Mouse (Mus musculus) embryo, embryonic 11.5 days (tissue): ENCODE data around the gene Dxo.
"Not testable (repeated sequence)": the region's sequence is repeated elsewhere in the genome, so short reads cannot be mapped to it uniquely, and the experiment has no call there.

Experiments used
- DNase-seq: peaks from one replicate; pipeline ENCODE4 v3.0.0-alpha.2; 2012; ENCODE audit warnings: low read depth, low spot score

The Dxo gene

DNA sequence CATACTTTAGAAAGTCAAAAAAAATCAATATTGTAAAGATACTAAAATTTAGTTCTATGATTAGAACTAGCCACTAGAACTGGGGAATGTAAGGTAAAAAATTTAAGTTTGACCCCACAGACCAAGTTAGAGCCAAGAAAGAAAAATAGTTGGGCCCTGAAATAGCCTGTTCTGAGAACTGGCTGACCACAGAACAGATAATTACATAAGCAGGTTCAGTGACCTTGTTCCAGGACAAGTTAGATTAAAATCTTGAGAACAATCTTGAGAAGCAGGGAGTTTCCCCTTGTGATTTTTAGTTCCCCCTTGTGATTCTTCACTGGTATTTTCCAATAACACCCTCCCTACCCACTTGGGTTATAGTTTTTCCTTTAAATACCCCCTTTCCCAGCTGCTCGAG, 6.0 kb upstream of the Dxo start:
- DNase-seq: not testable (repeated sequence)

DNA sequence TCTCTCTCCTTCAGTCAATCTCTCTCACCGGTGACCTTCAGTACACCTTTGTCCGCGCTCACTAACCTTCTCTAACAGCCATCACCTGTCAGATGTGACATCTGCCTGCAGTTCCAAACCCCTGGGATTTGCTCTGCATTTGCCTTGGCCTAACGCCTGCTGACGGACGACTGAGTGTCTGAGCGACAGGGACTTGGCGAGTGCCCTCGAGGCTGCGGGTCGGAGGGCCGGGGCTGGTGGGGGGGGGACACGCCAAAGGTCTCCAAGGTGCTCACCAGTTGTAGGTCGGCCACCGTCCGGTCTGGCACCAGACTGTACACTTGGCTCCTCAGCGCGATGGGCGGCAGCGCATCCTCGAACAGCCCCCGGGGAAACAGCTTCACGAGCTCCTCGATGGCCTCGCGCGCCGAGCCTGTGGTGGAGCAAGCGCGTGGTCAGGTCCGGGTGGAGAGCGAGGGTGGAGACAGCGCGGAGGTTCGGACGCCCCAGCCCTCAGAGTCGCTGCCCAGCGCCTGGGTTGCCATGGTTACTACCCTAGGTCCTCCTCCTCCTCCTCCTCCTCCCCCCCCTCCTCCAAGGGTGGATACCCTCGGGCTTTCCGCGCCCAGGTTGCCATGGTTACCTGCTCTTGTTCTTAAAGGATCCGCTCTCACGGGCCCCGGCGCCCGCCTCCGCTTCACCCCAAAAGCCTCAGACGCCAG, 514 bp upstream of the Dxo start:
- no peak for DNase-seq

DNA sequence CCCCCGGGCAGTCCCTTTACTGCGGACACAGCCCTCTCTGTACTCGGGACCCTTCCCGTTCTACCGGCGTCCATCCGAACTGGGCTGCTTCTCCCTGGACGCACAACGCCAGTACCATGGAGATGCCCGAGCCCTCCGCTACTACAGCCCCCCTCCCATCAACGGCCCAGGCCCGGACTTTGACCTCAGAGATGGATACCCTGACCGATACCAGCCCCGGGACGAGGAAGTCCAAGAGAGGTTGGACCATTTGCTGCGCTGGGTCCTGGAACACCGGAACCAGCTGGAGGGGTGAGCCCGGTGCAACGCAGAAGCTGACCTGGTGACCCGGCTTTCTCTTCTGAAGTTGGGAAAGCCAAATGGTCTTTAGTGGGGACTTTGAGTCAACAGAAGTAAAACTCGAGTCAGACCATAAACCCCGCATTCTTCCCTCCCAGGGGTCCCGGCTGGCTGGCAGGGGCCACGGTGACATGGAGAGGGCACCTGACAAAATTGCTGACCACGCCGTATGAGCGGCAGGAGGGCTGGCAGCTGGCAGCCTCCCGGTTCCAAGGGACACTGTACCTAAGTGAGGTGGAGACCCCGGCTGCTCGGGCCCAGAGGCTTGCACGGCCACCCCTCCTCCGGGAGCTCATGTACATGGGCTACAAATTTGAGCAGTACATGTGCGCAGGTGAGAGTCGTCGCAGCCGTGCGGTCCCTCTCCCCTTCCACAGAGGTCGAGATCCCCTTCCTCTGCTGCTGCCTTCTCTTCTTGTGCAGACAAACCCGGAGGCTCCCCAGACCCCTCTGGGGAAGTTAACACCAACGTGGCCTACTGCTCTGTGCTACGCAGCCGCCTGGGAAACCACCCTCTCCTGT, 875 bp downstream of the Dxo start:
- DNase-seq: no peak

DNA sequence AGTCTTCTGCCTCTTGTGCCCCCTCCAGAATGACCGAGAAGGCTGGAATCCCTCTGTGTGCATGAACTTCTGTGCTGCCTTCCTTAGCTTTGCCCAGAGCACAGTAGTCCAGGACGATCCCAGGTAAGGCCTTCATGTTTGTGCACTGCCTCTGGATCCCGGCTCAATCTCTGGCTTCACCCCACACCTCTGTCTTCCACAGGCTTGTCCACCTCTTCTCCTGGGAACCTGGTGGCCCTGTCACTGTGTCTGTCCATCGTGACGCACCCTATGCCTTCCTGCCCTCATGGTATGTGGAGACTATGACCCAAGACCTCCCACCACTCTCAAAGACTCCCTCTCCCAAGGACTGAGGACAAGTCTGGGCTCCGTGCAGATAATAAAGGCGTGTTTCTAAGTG, 2.0 kb downstream of the Dxo start:
- no peak for DNase-seq

DNA sequence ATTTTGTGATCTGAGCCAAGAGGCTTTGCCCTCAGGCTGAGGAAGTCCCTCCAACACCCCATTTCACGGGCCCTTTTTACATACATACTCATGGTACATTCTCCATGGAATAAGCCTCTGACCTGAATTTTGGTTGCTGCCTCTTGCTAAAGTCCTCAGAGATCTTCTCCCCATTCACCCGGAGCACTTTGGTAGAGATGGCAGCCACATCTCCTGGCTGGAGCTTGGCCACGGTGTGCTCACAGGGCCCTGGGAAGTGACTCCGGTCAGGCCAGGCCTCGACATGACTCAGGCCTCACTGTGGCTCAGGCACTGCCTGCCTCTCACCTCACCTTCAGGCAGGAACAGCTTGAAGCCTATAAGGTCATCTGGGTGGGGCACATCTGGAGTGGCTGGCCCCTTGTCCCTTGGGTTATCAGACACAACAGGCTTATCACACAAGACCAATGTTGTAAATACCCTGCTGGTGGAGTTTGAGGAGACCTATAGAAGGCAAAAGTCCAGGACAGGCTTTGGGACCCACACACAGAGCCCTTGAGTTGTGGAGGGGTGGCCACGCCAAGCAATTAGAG, 4.0 kb downstream of the Dxo start:
- DNase-seq: no peak

DNA sequence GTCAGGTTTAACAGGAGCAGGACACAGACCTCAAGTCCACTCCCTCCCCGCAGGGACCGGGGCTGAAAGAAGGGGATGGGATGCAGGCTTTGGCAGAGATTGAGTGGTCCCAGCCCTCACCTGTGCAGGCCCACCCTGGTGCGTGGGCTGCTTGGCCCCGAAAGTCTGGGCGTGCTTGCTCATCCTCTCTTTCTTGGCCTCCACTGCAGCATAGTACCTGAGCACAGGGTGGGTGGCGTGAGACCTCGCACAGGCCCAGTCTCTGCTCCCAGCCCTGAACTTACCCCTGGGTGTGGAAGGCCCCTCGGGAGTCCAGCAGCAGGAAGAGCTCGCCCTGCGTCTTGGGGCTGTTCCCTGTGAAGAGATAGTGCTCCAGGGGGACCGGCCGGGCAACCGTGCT, 8.1 kb downstream of the Dxo start:
- no peak for DNase-seq

DNA sequence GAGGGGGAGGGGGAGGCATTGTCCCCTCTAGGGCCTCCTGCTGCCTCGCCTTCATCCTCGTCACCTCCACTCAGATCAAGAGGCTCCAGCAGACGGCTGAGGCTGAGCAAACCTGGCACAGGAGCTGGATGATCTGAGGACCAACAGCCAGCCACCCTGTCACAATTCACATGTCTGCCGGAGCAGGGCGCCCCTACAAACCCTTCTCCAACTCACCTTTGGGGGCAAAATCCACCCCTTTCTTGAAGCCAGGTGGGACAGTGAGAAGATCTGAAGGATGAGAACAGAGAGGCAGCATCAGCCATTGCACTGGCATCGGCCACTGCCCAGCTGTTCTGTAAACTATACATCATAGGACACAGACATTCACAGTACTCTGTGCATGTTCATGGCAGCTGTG, 10.4 kb downstream of the Dxo start:
- no peak for DNase-seq

DNA sequence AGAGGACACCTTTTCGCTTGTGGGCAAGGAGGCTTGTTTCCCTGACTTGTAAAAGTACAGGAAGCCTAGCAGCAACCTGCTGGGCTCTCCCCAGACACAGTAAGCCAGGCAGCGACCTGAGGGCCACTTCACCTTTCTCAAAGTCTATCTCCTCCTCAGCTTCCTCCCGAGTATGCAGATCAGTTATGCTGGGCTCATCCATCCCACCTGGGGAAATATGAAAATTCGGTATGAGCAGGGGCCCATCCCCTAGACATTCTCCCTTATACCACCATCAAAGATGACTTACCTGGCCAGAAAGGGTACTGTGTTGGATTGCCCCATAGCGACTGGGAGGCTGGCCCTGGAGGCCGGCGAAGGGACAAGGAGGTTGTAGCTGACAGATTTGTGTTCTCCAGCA, 10.8 kb downstream of the Dxo start:
- DNase-seq: no peak

DNA sequence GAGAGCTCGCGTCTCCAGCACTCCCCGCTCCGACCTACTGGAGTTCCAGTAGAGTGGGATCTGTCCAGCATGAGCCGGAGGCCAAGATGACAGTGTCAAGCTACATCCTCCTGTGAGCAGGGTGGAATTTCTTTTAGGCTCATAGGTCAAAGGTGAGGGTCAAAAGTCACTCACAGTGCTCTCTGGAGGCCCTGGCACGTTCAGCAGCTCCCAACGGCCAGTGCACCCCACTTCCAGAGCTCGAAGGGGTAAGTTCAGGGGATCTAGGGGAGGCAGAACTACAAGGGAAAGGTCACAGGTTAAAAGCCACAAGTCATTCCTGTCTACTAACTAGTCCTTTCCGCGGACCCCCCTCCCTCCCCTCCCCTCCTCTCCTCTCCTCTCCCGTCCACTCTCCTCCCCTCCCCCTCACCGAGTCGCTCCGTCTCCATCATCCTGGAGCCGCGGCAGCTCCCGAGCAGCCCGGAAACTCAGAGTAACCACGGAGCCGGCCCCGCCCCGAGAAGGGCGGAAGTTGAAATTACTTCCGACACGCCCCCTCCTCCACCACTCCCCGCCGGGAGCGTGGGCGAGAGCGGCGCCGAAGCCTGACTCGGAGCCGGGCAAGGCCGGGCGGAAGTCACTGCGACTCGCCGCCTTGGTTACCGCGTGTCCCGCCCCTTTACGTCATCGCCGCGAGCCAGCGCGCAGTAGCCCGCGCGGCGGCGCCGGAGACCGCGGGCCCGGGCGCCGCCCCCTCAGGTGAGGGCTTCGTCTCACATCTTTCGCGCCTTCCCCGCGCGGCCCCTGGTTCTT, 13.1 kb downstream of the Dxo start, which contains the start of the genes Skiv2l and Nelfe:
Skiv2l (minus strand) TSS at position 489 of the 795 bp plus-strand sequence.
Nelfe (plus strand) TSS at position 670 of the 795 bp plus-strand sequence.
- peak; percentile 98 for DNase-seq

DNA sequence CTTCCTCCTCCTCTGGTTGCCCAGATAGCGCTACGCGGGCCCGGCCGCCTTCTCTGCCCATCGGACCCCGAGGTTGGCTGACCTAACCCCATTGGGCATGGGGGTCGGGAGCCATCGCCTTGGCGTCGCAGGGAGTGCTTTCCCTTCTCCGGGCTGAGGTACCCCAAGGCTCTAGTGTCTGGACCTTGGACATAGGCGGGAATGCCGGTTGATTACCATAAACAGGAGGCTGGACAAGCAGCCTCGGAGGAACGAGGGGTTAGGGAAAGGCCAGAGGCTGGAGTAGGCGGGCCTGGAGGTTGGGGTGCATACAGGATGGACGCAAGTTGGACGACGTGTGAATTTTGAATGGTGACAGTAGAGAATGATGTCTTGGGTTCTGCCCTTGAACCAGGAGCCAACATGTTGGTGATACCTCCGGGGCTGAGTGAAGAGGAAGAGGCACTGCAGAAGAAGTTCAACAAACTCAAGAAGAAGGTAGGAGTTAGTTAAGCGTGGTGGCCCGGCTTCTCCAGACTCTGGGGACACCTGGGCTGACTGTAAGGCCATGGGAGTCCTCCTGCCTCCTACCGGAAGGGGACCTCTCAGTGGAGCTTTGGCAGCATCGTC, 13.8 kb downstream of the Dxo start:
- no peak for DNase-seq

DNA sequence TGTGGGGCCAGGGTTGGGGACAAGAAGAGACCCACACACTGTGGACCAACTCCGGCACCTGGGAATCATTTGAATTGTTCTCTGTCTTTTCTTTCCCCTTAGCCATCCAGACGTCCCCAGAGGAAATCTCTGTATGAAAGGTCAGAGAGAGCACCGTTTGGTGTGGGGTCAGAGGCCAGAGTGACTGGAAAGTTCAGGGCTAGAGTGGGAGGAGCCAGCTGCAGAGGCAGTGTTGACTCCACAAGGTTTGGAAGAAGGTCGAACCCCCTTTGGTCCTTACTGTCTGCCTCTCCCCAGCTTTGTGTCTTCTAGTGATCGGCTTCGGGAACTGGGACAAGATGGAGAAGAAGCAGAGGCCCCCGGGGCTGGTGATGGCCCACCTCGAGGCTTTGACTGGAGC, 16.7 kb downstream of the Dxo start:
- no peak for DNase-seq

DNA sequence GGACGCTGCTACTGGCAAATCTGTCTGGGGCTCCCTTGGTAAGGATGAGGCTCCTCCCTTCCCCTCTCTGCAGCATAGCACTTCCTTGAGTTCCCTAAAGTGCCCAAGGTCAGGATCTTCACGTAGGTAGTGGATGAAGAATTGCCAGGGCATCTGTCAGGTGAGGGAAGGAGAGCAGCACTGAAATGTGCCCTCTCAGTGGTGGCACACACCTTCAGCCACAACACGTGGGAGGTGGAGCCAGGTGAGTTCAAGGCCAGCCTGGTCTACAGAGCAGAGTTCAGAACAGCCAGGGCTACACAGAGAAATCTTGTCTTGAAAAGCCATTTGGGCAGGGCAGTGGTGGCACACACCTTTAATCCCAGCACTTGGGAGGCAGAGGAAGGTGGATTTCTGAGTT, 17.9 kb downstream of the Dxo start:
- no peak for DNase-seq

DNA sequence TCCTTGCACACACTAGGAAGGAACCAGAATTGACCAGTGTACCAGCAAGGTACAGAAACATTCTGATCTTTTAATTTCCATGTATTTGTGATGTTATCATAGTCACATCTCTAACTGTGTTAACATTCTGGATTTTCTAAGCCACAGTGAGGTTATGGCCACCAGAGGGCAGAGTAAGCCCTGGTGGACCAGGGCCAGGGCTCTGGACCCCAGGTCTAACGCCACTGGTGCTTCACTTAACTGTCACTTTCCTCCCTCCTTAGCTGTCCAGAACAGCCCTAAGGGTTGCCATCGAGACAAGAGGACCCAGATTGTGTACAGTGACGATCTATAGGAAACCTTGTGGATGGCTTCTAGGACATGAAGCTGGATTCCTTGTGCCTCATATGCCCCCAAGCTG, 19.0 kb downstream of the Dxo start:
- DNase-seq: peak; percentile 39

DNA sequence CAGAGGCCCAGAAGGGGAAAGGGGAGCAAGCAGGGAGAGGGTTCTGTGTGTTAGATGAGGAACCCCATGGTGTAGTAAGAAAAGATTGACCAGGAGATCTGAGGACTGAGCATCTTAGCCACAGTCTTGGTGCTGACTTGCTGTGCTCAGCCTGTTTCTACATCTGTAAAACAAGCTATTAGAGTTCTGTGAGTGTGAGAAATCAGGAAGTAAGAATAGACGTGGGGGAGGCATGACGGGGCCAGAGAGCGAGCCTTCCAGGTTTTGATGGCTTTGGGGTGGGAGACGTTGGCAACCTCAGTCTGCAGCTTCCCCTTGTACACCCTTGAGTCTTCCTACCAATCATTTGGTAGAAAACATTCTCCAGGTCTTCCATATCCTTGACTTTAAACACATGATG, 21.9 kb downstream of the Dxo start:
- no peak for DNase-seq

DNA sequence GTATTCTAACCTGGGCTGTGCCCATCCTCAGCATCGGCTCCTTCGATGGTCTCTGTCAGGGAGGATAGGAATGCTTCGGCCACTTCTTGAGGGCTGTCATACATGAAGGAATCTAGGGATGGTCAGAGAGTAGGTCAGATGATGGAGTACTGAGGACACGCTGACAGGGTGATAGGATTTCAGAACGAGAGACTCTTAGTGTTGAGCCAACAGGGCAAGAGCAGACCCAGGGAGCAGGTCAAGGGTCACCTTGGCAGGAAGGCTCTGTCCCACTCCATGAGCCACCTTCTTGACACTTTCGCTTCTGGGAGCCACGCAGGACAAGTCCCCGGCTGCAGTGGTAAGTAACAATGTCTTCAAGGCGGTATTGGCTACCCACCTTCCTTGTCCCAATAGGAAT, 23.7 kb downstream of the Dxo start:
- DNase-seq: no peak

DNA sequence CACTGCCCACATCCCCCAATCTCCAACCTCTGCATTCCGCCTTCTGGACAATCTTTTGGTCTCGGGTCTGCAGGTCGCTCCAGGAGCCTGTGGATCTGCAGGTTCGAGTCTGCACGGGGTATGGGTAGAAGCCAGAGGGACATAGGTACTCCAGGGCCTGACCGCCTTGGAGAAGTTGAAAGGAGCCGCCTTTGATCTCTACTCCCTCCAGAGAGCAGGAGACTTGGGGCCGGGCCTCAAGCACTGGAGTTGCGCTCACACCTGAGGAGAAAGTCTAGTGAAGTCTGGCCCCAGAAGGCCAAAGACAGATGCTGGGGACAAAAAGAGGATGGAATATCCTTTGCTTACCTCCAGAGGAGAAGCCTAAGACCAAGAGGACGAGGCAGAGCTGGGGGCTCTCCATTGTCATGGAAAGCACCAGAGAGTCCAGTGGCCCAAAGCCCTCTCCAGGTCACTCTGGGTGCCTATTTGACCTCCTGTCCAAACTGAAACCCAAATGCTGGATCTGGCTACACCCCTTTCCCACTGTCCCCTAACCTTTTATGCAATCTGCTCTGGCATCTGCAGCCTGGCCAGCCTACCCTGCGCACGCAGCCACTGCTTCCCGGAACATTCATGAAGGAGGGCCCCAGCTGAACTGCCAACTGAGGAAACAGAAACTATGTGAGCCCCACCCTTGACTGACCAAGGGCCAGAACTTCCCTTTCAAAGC, 25.0 kb downstream of the Dxo start:
- DNase-seq: no peak

DNA sequence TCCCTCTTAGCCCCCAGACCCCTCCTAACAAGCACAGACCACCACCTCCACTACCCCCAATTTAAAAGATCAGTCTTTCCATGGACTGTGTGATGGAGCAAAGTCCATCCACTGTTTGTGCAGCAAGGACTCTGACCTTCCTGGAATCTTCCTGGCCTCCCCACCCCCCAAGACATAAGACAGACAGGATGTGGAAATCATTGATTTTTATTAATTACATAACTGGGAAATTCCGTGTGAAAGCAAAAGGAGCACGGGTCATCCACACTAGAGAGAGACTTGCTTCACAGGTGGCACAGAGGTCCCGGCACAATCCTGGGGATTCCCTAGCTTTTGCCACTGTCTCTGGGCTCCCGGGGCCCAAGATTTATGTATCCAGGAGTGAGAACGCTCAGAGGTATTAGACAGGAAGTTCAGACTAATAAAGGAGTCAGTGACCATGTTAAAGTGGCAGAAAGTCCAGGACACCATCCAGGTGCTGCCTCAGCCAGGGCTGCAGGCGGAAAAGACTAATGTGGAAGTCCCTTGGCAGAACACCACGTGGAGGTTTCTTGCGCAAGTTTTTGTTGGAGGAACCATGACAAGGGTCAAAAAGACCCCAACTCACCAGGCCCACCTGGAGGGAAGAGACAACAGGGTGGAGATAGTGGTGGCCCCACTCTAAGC, 25.7 kb downstream of the Dxo start, which contains the start of gene Cfb:
Cfb (minus strand) TSS at position 103 of the 666 bp plus-strand sequence.
- no peak for DNase-seq

DNA sequence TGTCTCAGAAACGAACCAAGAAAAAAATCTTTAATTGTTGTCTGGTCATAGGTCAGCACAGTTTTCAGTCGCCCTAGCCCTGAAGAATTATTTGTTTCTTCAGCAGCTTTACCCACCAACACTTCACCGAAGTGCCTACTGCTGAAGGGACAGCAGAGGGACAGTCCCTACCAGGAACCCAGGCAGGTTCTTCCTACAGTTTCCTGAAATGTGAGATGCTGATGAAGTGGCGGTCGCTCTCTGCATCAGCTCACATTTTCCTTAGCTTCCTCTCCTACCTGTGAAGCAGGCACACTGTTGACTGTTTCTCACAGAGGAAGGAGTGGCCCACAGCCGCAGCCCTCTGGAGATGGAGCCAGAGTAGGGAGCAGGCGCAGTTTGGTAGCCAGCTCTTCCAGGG, 29.2 kb downstream of the Dxo start:
- DNase-seq: no peak

DNA sequence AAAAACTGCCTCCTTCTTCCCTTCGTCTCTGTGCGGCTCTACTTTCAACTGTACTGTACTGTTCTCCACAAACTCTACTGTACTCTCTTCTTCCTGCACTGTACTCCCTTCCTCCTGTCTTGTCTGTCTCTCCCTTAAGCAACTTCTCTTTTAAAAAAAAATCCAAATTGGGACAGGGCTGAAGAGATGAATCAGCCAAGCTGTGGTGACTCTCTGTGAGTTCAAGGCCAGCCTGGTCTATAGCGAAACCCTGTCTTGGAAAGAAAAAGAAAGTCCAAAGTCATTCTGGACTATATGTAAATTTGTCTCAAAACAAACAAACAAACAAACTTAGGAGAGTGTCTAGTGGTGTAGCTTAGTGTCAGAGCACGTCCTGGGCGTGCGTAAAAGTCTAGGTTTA, 37.5 kb downstream of the Dxo start:
- no peak for DNase-seq

DNA sequence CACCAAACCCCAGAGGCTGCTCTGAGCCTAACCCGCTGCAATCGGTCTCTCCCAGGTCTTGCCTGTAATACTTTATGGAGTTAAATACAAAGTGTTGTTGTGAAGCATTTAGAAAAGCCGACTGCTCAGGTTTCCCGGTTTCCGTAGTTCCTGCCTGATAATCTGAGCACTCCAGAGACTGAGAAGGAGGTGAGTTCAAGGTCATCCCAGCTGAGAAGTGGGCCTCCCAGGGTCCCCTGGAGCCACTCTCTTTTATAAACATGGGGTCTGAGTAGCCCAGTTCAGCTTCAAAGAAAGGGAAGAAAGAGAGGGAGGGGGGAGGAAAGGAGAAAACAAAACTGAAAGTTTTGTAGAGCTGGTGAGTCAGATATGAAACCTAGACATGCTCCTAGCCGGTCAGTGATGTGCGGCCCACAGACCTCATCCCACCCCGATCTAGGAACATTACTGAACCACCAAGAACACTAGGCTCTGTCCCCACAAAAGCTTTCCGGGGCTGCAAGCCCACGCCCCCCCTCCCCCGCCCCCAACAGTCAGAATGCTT, 42.6 kb downstream of the Dxo start, which contains the start of gene Zbtb12:
Zbtb12 (plus strand) TSS at position 148 of the 544 bp plus-strand sequence.
- no peak for DNase-seq
